Mouse (Mus musculus): Measurements from ENCODE around the gene Drd2.

Gene Drd2

DNA sequence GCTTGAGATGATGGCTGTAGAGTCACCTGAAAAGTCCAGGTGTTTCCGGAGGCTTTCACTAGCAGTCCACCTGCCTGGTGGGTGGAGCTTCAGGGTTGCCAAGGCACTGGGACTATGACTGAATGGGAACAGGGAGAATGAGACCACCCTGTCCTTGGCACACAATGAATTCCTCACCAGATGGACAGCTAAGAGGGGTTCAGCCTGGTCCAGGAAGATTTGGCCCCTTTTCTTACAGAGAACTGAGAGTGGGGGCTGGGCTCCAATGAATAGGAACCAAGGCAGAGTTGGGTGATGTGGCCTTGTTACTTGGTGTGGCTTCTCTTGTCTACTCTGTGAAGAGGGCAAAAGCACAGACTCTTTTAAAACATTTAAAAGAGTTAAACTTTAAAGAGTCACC is 112.0 kb downstream of the Drd2 start:
- no peak for DNase-seq (ENCODE audit: low spot score)

DNA sequence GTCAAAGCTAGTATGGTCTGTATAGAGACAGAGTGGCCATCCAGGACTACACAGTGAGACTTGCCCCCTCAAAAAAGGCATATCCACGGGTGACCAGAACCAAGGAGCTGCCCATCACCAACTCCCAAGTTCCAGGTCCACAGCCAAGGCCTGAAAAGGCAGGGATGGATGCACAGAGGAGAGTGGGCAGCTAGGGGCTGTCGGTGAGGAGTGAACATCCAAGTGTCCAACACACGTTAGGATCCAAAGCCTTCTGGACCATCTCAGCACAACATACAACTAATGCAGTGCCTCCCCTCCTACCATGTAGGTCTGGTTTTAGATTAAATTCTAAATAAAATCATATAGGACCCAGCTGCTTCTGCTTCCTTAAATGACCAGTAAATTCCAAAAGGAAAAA is 115.7 kb downstream of the Drd2 start:
- no peak for DNase-seq (ENCODE audit: low spot score)

All from embryo, embryonic 10 days (tissue).